Mouse (Mus musculus): ENCODE data around the gene Pnmt.

The Pnmt gene

DNA sequence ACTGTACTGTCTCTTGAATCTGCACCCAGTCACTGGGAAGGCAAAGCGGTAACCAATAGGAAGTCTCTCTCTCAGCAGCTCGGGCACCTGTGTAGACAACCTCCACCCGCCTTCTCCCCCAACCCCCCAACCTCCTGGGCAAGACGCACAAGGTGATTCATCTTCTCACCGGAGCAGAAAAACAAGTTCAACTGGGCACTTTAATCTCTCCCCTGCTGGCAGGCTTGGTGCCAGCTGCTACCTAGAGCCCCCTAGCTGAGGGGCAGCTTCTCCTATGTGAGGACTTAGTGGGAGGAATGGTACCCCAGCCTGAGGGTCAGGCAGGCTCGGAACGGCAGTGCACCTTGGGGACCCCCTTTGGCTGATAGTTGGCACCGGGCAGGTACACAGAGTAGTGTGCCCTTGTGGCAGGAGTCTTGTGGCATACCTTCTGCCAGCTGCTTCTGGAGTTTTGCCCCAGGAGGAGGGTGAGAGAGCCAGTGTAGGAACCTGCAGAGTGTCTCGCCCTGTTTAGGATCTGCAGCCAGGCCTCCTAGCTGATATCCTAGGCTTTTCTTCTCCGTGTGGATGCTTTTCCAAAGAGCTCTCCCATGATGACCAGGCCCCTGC lies 32.8 kb downstream of the Pnmt start:
- no peak for DNase-seq

GRCm38 (mm10) chr11:98426592-98426991 lies 40.3 kb downstream of the Pnmt start:
- DNase-seq: no peak

DNA sequence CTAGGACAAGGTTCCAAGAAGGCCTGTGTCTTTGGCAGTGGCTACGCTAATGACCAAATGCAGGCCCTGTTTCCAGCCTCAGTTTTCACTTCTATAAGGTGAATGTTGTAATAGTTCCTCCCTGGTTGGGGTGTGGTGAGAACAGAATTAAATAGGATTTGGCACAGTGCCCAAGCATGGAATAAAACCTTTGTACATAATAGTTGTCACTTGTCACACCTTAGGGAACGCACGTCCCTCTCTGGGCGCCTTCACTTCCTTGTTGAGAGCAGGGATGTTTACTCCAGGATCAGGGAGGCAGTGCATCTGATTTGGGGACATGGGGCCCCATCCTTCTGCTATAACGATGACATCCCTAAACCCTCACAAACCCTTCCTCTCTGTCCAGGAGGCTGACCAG lies 42.2 kb downstream of the Pnmt start:
- no peak for DNase-seq

DNA sequence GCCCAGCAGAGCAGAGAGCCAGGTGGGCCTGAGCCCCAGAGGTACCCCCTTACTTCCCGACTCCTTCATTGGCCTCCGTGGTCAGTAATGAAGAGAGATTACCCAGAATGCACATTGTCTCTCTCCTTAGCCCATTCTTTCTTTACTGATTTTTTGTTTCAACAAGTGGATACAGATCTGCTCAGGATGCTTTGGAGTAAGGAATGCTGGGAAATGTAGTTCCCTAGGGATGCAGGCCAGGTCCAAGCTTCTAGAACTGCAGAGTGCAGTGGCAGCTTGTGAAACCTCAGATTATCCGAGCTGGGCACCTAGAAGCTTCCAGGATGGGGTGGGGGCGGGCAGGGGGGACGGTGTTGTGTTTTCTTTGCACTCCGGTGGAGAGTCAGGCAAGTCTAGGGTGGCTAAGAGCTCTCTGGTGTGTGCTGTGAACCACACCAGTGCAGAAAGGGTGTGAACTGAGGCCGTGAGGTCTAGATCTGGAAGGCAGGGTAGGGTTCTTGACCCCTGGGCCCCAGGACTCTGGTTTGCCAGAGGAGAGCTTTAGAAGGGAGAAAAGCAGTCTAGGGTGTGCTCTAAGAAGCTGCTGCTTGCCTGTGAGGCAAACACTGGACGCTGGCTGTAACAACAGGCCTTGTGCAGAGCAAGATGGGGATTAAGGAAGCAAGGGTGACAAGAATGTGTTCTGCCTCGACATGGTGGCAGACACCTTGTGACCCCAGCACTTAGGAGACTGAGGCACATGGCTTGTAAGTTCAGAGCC lies 45.7 kb downstream of the Pnmt start:
- no peak for DNase-seq

DNA sequence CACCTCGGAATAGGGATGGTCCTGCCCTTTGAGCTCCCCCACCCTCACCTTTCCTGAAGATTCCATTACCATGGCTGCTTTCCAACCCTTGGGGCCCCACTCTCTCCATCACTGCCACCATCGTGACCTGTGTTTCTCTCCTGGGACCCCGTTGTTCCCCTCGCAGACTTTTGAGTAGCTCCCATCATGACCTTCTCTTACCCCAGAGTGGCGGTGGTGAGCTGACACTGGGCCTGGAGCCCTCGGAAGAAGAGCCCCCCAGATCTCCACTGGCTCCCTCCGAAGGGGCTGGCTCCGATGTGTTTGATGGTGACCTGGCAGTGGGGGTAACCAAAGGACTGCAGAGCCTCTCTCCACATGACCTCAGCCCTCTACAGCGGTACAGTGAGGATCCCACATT lies 49.5 kb downstream of the Pnmt start:
- no peak for DNase-seq

- DNase-seq: no peak
These were observed 51.2 kb downstream of the Pnmt start for GRCm38 (mm10) chr11:98437441-98437840.

Data from embryo, embryonic 11 days (tissue).